Mouse (Mus musculus) liver, postnatal 0 days (tissue): ENCODE measurements at regions not wholly inside any gene's neighbourhood (a gene's known extent, or its start where the extent isn't known, plus 50 kb on each side); places are given as distances from the start of the nearest gene placed in this dataset.

Experiments
- CTCF ChIP-seq: sonication (generic); IDR thresholded peaks from 2 replicates; pipeline ENCODE4 v1.5.1; 2016; ENCODE audit warnings: antibody characterized with exemption, low read depth
- EP300 ChIP-seq: IDR thresholded peaks from 2 replicates; pipeline ENCODE4 v1.6.1; 2016; ENCODE audit warnings: antibody characterized with exemption, low read depth, mild to moderate bottlenecking

DNA sequence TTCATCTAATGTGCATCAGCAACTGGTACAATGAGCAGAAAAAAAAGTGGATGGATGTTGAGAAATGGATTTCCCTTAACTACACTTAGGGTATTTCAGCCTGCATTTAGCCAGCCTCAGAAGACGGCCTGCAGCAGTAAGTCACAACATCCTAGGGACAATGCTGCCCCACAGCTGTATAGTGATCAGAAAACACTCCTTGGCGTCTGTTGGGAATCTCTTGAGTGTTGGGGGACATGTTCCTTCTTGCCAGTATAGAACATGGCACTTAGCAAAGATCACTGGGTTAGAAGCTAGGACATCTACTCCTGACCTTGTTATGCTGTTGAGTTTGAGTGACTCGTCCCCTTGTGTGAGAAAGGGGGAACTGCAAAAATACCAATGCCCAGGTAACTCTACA lies 165.2 kb downstream of the Hunk start:
- no peak for TF ChIP-seq CTCF
- no peak for TF ChIP-seq EP300
